Mouse (Mus musculus) cerebellum, adult 9-11 months (tissue): ENCODE data around the gene Acbd4.
A peak's percentile ranks its signal among the peaks of the same experiment; 100 is the strongest.

Experiments
- DNase-seq: peaks from one replicate; pipeline ENCODE4 v3.0.0; 2022

The Acbd4 gene

GRCm38 (mm10) chr11:103101481-103101865 lies at the start of gene Acbd4, which contains the start of gene Plcd3:
TSS of gene Acbd4 (plus strand) at chr11:103101682.
TSS of gene Plcd3 (minus strand) at chr11:103101658.
- peak; percentile 88 for DNase-seq

DNA sequence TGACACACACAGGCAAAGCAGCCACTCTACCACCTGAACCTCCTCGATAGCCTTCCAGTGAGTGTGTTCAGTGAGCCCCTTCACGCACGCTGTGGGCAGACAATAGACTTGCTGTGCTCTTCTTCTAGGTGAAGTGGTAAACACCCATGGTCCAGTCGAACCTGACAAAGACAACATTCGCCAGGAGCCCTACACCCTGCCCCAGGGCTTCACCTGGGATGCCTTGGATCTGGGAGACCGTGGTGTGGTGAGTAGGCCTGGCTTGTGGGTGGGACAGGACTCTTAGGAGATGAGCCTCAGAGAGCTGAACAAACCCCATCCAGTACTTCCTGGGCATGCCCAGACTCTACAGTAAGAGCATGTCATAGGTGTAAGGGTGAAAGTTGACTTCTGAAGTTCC lies 49.4 kb upstream of the Acbd4 start:
- no peak for DNase-seq

GRCm38 (mm10) chr11:103053191-103054076 lies 48.0 kb upstream of the Acbd4 start:
- DNase-seq = no peak

GRCm38 (mm10) chr11:103054798-103055197 lies 46.7 kb upstream of the Acbd4 start:
- peak; percentile 70 for DNase-seq

DNA sequence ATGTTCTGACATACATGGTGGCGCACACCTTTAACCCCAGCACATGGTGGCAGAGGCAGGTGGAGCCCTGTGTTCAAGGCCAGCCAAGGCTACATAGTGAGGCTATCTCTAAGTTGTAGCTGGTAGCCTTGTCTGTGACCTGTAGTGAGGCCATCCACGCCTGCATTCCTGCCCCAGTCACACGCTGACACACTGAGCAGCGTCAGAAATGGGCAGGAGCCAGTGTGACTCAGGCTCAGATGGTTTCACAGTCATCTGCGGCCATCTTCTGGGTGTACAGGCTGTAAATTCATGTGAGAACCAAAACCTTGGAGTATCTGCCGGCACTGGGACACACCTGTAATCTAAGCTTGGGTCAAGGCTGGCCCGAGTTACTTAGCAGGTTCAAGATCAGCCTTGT lies 44.8 kb upstream of the Acbd4 start:
- DNase-seq = no peak

DNA sequence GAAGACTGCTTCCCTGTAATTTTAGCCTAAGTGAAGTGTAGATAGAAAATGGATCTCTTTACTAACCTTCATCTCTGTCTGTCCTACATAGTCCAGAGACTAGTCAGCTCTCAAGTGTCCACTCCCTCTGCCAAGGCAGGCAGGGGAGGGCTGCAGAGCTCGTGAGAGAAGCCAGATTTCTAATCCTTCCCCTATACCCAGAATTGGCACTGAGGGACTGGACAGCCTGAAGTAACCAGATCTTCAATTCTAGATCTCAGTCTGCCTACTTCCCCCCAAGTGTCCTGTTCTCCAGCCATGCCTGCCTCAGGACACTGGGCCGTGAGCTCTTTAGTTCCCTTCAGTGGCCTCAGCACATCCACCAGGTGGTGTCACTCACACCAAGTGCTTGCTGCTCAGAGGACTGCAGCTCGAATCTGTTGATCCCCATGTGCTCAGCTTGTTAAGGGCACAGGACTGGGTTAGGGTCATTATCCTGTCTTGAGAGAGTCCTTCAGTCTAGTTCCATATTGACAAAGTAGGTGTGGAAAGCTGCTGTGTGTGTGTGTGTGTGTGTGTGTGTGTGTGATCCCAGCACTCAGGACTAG lies 42.9 kb upstream of the Acbd4 start:
- DNase-seq = no peak

DNA sequence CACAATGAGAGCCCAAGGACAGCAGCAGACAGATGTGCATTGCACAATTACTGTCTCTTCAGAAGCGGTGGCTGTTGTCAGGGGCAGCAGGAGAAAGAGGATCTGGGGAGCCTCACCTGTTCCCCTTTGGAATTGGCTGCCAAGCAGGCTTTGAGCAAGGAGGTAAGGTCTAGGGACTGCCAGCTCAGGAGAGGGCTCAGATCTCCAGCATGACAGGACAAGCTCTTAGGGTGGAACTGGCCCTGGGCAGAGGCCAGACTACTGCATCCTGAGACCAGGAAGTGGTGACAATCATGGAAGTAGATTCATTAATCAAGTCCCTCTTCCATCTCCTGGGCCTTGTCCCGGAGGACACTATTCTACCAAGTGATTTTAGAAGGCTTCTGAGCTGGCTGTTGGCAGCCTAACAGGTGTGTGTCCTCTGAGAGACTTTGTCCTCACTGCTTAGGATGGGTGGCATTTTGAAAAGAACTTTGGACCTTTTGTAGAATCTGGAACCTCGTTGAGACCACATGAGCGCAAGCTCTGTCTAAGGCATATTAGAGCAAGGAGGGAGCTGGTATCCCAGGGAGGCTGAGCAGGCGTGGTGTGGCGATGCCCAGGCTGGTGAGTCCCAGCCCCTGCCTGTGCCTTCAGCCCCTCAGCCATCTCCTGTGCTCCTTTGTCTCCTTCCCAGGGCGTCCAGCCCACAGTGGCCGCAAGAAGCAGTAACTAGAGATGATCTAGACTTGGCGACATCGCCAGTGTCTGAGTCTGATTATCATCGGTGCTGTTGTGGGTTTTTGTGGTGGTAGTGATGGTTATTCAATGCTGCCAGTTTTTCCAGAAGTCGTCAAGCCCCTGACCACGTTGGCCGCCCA lies 35.1 kb upstream of the Acbd4 start:
- DNase-seq = peak; percentile 10

DNA sequence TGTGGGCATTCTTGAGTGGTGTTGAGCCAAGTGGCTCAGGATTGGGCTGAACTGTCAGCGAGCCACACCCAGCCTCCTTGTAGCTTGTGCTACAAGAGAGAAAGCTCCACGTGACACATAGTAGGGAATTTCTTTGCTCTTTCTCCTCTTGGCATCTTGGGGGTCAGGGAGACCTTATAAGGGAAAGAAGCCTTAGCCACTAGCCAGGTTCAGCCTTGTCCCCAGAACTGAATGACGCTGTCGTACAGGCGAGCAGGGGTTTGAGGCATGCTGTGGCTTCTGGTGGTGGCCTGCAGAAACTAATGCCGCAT lies 34.5 kb upstream of the Acbd4 start:
- no peak for DNase-seq

- DNase-seq = peak; percentile 45
Observed at GRCm38 (mm10) chr11:103067457-103068001, 34.0 kb upstream of the Acbd4 start.

- peak; percentile 2 for DNase-seq
Observed at GRCm38 (mm10) chr11:103068272-103068671, 33.2 kb upstream of the Acbd4 start.

GRCm38 (mm10) chr11:103068884-103069283 lies 32.6 kb upstream of the Acbd4 start:
- peak; percentile 6 for DNase-seq

GRCm38 (mm10) chr11:103069731-103070130 lies 31.8 kb upstream of the Acbd4 start:
- peak; percentile 3 for DNase-seq

GRCm38 (mm10) chr11:103070322-103070880 lies 31.1 kb upstream of the Acbd4 start:
- no peak for DNase-seq

DNA sequence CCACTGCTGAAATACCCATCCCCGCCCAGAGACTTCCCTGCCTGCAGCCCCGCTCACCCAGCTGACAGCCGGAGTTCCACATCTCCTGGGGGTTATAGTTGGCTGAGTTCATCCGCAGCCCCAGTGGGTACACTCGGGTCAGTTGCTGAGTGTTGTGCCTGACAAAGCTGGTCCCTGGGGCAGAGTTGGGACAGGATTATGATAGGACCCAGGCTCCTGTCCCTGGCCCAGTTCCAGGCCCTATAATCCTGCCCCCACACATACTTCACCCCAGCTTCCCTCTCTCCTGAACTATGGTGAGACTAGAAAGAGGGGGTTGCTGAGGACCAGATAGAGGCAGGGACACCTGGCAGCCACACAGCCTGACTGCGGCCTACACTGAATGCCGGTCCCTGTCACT lies 27.8 kb upstream of the Acbd4 start:
- DNase-seq = peak; percentile 11

DNA sequence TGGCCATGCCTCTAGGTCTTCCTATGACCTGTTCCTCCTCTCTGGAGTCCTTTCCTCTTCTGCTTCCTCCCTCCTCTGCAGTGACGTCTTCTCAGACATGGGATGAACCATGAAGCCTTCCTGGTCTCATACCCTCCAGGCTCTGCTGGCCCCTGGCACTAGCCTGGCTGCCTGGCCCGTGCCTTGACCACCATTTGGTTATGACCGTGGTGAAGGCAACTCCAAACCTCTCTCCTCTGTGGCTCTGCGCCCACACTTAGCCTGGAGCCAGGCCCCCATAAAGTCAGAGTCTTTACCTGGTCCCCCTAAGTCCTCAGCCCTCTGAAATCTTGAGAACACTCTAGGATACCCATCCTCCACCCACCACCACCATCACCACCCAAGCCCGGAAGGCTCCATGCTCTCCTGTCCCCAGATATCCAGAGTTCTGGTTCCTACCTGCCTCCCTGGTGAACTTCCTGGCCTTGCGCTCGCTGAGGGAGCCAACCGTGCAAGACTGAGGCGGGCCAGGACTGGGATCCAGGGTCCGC lies 27.3 kb upstream of the Acbd4 start:
- DNase-seq = no peak

- DNase-seq = no peak
Observed at GRCm38 (mm10) chr11:103074796-103075323, 26.6 kb upstream of the Acbd4 start.

DNA sequence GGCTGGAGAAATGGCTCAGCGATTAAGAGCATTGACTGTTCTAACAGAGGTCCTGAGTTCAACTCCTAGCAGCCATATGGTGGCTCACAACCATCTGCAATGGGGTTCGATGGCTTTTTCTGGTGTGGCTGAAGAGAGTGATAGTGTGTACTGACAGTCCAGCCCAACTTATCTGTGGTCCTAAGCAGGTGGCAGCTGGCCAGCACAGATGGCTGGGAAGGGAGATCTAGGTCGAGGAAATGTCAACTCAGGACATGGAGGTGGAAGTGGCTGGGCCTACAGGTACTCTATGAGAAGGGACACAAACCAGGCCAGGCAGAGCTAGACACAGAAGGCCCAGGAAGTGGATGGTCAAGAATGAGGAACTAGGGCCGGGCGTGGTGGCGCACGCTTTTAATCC lies 25.5 kb upstream of the Acbd4 start:
- peak; percentile 80 for DNase-seq

DNA sequence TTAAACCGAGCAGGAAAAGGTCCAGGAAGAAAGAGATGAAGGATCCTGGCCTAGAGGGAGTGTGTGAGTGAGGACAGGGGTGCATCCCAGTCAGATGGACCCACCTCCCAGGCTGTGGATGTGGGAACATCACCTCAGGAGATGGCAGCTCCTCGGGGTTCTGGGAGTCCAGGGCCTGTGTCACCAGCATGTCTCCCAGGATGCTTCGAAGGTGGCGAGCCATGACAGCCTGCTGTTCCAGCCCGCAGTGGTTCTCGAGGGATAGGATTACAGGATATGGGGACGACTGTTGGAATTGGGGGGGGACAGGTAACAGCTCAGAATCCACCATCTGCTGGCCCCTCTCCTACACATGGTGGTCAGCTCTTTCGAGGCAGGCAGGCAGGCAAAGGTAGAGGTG lies 24.9 kb upstream of the Acbd4 start:
- no peak for DNase-seq

- no peak for DNase-seq
Observed at GRCm38 (mm10) chr11:103078131-103078530, 23.4 kb upstream of the Acbd4 start.

GRCm38 (mm10) chr11:103080323-103081091 lies 21.0 kb upstream of the Acbd4 start:
- DNase-seq = no peak

GRCm38 (mm10) chr11:103081631-103082030 lies 19.9 kb upstream of the Acbd4 start:
- no peak for DNase-seq

- DNase-seq = peak; percentile 14
Observed at GRCm38 (mm10) chr11:103093306-103093705, 8.2 kb upstream of the Acbd4 start.
